Mouse (Mus musculus): Measurements from ENCODE around the gene Trim38.

GRCm38 (mm10) chr13:23740910-23741309, 28.8 kb upstream of the Trim38 start:
- no peak for TF ChIP-seq EP300 (IDR thresholded peaks at IDR 0.05)
- no peak for TF ChIP-seq CTCF (IDR thresholded peaks at IDR 0.05)

Measured in lung, postnatal 0 days (tissue).